Mouse (Mus musculus) v-Abl transformed pro-B cells (cell line): Measurements from ENCODE around the gene Azgp1.
"Not testable (repeated sequence)": the region's sequence is repeated elsewhere in the genome, so short reads cannot be mapped to it uniquely, and the experiment has no call there.

Experiments used
- in situ Hi-C, 2 experiments: fragments of 400-800 bp; cut with MboI; formaldehyde crosslinking; loops; one replicate each; pipeline ENCODE4 v1.15.1; 2025; ENCODE audit not compliant: unreplicated experiment in 2 of 2

Azgp1 gene

DNA sequence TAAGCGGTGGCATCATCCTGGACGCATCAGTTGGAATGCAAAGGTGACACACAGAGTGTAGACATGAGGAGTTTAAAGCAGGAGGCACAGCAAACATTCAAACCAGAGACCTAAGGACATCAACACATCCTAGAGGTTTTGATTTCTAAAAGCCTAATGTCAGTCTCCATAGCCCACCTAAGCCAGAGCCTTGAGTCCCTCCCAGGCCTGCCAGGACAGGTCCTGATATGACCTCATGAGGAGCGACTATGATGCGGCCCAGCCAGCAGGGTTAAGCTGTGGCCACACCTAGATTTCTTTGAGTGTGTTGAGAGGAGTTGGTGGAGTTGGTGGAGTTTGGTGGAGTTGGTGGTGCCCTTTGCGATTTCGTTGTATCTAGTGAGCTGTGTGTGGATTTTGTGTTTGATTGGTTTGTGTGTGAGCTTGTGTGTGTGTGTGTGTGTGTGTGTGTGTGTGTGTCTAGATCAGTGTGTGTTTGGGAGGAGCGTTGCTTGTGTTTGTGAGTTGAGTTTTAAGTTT, 39.7 kb downstream of the Azgp1 start, which contains the start of the genes Smok3a and Smok3b:
TSS of gene Smok3a (plus strand) at position 301 of the 519 bp plus-strand sequence.
TSS of gene Smok3b (plus strand) at position 469 of the 519 bp plus-strand sequence.
- in situ Hi-C loops = not testable (repeated sequence)
